Mouse (Mus musculus) left cerebral cortex, postnatal 25 days (tissue): Measurements from ENCODE around the gene Coq9. TPM values are rescaled to one million over a fixed set of nuclear protein-coding genes. Genes with fewer than 3 reads are reported as not detected.
"Not testable (repeated sequence)": the region's sequence is repeated elsewhere in the genome, so short reads cannot be mapped to it uniquely, and the experiment has no call there.

Experiments
- DNase-seq, 2 experiments: peaks; one replicate each; pipeline ENCODE4 v3.0.0; 2022; ENCODE audit warnings: low spot score in 2 of 2, mixed read lengths in 1 of 2
- intact Hi-C: fragments of 180-260 bp; cut with DNase I; formaldehyde crosslinking; loops from one replicate; pipeline ENCODE4 v1.15.1; 2025
- total RNA-seq, 2 experiments: library from RNA; stranded (reverse); gene quantifications; 2 replicates each; pipeline ENCODE4 v1.2.3; 2021

Gene Coq9
- total RNA-seq, 2 experiments from 2014 or later = 82.4 to 94.4 TPM

DNA sequence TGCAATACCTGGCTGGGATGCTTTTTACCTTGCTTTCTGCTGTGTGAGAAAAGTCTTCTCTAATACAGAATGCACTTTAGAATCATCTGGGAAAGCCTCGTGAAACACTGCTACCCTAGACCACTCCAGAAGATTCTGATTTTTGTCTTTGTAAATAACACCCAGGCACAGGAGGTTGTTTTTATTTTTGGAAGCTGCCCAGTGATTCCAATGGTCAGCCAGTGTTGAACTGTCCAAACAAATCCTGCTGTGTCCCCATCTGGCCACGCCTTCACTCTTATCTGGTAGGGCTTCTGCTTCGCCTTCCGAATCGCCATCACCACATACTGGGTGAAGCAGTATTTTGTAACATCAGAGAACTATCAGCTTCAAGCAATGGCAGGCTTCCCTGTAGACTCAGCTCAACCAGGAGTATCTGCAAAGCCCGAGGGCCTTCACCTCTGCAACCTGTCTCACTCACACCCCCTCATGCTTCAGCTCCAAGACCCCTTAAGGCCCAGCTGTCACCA is 18.4 kb upstream of the Coq9 start:
- no peak for DNase-seq
- intact Hi-C loops = no loop called here

- no peak for DNase-seq
Measured at GRCm38 (mm10) chr8:94820553-94820952, 17.6 kb upstream of the Coq9 start.

GRCm38 (mm10) chr8:94821381-94821780 is 16.7 kb upstream of the Coq9 start:
- DNase-seq = no peak
- intact Hi-C loops = no loop called here

More at GRCm38 (mm10) chr8:94820553-94820952, 17.6 kb upstream of the Coq9 start:
- intact Hi-C loops = no loop called here

- DNase-seq = peak; percentile 61 to 69
- intact Hi-C loops = loop anchor here (2.0 kb wide), 1 partner anchor 86 kb away; no protein-coding TSS in a partner anchor
Measured at GRCm38 (mm10) chr8:94822637-94823560, 15.2 kb upstream of the Coq9 start.

DNA sequence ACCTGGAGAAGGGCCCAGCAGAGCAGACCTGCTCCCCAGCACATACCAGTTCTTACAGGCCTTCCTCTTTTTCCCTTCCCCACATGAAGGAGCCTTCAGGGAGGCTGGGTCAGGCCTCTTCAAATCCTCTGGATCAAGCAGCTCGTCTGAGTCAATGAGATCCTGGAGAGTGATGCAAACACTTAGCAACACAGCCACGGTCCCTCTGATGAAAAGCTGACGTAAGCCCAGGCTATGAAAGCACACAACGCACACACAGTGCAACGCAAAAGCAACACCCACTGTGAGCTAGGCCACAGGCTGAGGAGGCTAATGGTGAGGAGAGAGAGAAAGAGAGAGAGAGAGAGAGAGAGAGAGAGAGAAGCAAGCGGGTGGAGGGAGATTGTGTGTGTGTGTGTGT is 13.0 kb upstream of the Coq9 start:
- intact Hi-C loops = no loop called here
- no peak for DNase-seq

GRCm38 (mm10) chr8:94826210-94826609 is 11.9 kb upstream of the Coq9 start:
- intact Hi-C loops = no loop called here
- no peak for DNase-seq

- DNase-seq = no peak
- intact Hi-C loops = no loop called here
Measured at GRCm38 (mm10) chr8:94828284-94828683, 9.8 kb upstream of the Coq9 start.

DNA sequence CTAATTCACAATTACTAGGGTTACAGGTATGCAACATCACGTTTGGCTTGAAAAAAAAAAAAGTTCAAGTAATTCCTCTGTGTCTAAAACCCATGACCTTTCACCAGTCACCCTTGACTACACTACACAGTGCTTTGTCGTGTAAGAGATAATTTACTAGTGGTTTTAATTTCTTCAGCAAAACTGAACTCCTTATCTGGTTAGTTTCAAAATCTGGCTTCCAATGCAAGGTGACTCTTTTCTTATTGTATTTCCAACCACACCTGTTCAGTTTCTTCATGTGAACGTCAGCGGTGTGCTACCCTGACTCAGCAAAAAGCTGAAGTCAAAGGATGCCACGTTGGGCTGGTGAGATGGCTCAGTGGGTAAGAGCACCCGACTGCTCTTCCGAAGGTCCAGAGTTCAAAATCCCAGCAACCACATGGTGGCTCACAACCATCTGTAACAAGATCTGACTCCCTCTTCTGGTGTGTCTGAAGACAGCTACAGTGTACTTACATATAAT is 4.2 kb upstream of the Coq9 start:
- DNase-seq, intact Hi-C loops: not testable (repeated sequence)

- intact Hi-C loops, DNase-seq: not testable (repeated sequence)
Measured at GRCm38 (mm10) chr8:94835751-94836150, 2.4 kb upstream of the Coq9 start.

DNA sequence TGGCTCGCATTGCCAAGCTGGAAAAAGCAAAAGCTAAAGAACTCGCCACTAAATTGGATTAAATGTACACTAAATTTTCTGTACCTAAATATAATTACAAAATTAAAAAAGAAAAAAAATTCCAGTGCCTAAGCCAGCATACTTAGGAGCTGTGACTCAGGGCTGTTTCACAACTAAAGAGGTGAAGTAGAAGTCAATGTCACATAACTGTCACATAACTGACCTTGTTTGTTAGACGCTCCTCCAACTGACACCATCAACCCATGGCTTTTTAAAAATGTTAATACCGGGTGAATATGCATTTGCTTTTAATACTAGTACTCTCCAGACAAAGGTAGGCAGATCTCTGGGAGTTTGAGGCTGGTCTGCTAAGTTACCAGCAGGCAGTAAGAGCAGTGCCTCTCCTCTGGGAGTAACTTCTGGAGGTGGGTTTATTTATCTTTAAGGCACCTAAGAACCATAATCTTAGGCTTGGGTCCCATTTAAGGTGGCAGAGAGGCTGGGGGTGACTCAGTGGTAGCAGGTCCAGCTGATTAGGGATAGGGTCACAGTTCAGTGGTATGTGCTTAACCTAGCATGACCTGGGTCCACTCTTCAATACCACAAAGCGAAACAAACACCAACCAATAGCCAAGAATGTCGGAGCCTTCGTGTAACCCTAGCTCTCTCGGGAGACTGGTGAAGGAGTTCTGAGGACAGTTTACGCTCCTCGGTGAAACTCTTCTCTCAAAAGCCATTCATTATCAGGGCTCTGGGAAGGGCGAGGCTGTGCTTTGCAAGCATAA is 1.5 kb upstream of the Coq9 start:
- intact Hi-C loops = no loop called here

GRCm38 (mm10) chr8:94838600-94838999 is 479 bp downstream of the Coq9 start:
- peak; percentile 79 to 80 for DNase-seq
- intact Hi-C loops = no loop called here

More for the DNA sequence above, 1.5 kb upstream of the Coq9 start:
- no peak for DNase-seq

GRCm38 (mm10) chr8:94841183-94841582 is 3.1 kb downstream of the Coq9 start:
- intact Hi-C loops = no loop called here
- DNase-seq = no peak

DNA sequence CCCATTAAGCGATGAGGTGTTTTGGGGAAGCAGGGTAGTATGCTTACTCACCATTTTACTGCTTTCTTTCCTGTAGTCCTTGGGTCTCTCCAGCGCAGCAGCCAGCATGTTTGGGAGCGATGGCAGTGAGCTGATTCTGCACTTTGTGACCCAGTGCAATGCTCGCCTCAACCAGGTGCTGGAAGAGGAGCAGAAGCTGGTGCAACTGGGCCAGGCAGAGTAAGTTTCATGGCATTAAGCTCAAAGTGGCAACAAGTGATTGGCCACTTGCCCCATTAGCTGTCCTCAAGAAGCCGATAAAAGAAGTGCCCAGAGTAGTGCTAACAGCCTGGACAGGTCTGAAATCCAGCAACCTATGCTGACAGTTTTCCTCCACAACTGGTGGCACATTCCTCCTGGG is 11.9 kb downstream of the Coq9 start:
- DNase-seq = no peak
- intact Hi-C loops = no loop called here

- DNase-seq, intact Hi-C loops: not testable (repeated sequence)
Measured at GRCm38 (mm10) chr8:94854761-94855160, 16.6 kb downstream of the Coq9 start.

DNA sequence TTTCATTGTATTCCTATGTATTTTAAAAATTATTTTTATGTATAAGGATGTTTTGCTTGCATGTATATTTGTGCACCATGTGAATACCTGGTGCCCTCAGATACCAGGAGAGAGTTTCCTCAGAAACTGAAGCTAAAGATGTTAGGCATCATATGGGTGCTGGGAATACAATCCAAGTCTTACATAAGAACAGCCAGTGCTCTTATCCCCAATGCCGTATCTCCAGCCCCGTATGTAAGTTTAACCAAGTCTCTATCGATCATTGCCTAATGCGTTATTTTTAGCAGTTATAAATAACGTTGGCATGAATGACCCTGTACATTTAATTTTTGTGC is 18.9 kb downstream of the Coq9 start:
- intact Hi-C loops = no loop called here
- no peak for DNase-seq

DNA sequence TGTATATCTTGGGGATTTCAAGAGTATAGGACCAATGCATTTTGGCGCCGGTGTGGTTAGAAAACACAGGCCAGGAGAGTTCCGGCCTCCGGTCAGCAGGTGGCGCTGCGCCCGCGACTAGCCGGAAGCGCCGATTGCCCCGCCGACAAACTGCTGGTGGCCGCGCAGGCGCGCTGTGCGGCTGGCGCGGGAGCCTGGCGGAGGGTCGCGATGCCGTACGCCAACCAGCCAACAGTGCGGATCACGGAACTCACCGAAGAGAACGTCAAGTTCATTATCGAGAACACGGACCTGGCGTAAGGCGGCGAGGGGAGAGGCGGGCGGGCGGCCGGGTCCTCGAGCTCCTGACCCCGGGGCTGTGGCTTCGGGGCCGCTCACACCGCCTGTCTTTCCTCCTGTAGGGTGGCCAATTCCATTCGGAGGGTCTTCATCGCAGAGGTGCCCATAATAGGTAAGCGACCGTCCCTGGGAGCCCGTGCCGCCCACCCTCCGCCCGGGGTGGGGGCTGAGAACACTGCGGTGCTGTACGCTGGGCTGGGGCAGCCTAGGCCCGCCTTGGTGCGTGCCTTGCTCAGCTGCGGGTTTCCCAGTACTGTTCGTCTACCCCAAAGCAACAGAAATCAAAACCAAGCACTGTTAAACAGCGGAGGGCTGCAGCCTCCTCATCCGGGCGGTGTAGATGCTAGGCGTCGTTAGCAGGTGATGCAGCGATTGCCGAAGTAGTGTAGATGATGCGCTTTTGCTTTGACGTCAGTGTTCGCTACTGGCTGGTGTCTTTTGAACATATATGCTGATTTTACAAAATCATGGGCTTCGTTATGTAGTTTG is 19.4 kb downstream of the Coq9 start, which contains the start of gene Polr2c:
Gene Polr2c, plus strand, starts transcription at position 105 of the 828 bp plus-strand sequence.
- intact Hi-C loops = no loop called here
- peak; percentile 92 to 94 for DNase-seq

DNA sequence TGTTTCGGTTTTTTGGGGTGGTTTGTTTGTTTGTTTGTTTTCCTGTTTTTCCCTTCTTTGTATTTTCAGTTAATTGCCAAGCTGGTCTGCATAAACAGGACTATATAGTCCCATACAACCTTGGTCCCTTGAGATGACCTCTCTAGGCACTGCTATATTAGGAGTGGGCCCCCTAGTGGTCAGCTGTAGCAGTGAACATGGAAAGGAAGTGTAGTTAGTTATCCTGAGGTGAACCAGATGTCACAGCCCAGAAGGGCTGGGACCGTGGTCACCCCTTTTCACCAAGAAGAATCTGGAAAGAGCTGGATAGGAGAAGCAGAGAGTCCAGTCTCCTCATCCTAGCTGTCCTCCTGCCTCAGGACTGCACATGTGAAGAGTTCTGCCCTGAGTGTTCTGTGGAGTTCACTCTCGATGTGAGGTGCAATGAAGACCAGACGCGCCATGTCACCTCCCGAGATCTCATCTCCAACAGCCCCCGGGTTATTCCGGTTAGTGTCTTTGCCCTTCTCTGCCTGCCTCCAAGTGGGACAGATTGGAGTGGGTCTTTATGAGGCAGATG is 23.3 kb downstream of the Coq9 start:
- intact Hi-C loops = no loop called here
- DNase-seq = peak in 1 of 2 experiments; percentile 48

- DNase-seq = peak in 1 of 2 experiments; percentile 36
- intact Hi-C loops = no loop called here
Measured at GRCm38 (mm10) chr8:94862487-94863220, 24.5 kb downstream of the Coq9 start.
